Mouse (Mus musculus) natural killer cell, adult 2 months (primary cell): ENCODE data around the gene A630089N07Rik.
"Not testable (repeated sequence)": the region's sequence is repeated elsewhere in the genome, so short reads cannot be mapped to it uniquely, and the experiment has no call there.

Experiments
- DNase-seq, 2 experiments: peaks; one replicate each; pipeline ENCODE4 v3.0.0; 2022; ENCODE audit warnings: low spot score in 2 of 2

Gene A630089N07Rik

GRCm38 (mm10) chr16:98081889-98082818 is at the start of gene A630089N07Rik:
A630089N07Rik (minus strand) TSS chr16:98082450.
- DNase-seq, result peak; percentile 70 to 72

- DNase-seq, result no peak
Observed at GRCm38 (mm10) chr16:98107109-98107508, 24.9 kb upstream of the A630089N07Rik start.

- DNase-seq, result not testable (repeated sequence)
Observed at GRCm38 (mm10) chr16:98081550-98081888, 731 bp downstream of the A630089N07Rik start.

GRCm38 (mm10) chr16:98081140-98081539 is 1.1 kb downstream of the A630089N07Rik start:
- DNase-seq, result not testable (repeated sequence)

- DNase-seq, result not testable (repeated sequence)
Observed at GRCm38 (mm10) chr16:98079382-98079781, 2.9 kb downstream of the A630089N07Rik start.

GRCm38 (mm10) chr16:98041676-98042075 is 40.6 kb downstream of the A630089N07Rik start:
- DNase-seq, result peak; percentile 21 to 30

- DNase-seq, result not testable (repeated sequence)
Observed at GRCm38 (mm10) chr16:98034971-98035370, 47.3 kb downstream of the A630089N07Rik start.

GRCm38 (mm10) chr16:98026186-98026585 is 56.1 kb downstream of the A630089N07Rik start:
- not testable (repeated sequence) for DNase-seq

- no peak for DNase-seq
Observed at GRCm38 (mm10) chr16:98022657-98023345, 59.4 kb downstream of the A630089N07Rik start.

GRCm38 (mm10) chr16:98022081-98022480 is 60.2 kb downstream of the A630089N07Rik start:
- DNase-seq, result no peak

GRCm38 (mm10) chr16:97997383-97997731 is 84.9 kb downstream of the A630089N07Rik start:
- DNase-seq, result not testable (repeated sequence)

- peak; percentile 76 to 81 for DNase-seq
Observed at GRCm38 (mm10) chr16:97996616-97997382, 85.5 kb downstream of the A630089N07Rik start, which contains the start of gene B230307C23Rik. B230307C23Rik (plus strand) TSS chr16:97997315.

- no peak for DNase-seq
Observed at GRCm38 (mm10) chr16:97995849-97996615, 86.2 kb downstream of the A630089N07Rik start.

GRCm38 (mm10) chr16:97992477-97992876 is 89.8 kb downstream of the A630089N07Rik start:
- not testable (repeated sequence) for DNase-seq

- DNase-seq, result no peak
Observed at GRCm38 (mm10) chr16:97991517-97991916, 90.7 kb downstream of the A630089N07Rik start.

GRCm38 (mm10) chr16:97984589-97984988 is 97.7 kb downstream of the A630089N07Rik start:
- no peak for DNase-seq

GRCm38 (mm10) chr16:97981362-97981761 is 100.9 kb downstream of the A630089N07Rik start:
- DNase-seq, result no peak

GRCm38 (mm10) chr16:97977722-97978121 is 104.5 kb downstream of the A630089N07Rik start:
- no peak for DNase-seq

- no peak for DNase-seq
Observed at GRCm38 (mm10) chr16:97977277-97977676, 105.0 kb downstream of the A630089N07Rik start.

GRCm38 (mm10) chr16:97963956-97964540 is 118.2 kb downstream of the A630089N07Rik start:
- peak; percentile 34 to 68 for DNase-seq
